Mouse (Mus musculus) heart, embryonic 14.5 days (tissue): ENCODE measurements around the gene Fhdc1. TPM values are rescaled to one million over a fixed set of nuclear protein-coding genes. Genes with fewer than 3 reads are reported as not detected.

Experiments used
- ATAC-seq: fragments of 200-750 bp; cut with Nextera tagmentation; 2 replicates; pipeline ENCODE4 v1.8.0; 2017; ENCODE audit warnings: low read depth, moderate TSS enrichment; ENCODE audit not compliant: insufficient number of reproducible peaks, insufficient read depth, low FRiP score
- H3K27ac ChIP-seq, 2 experiments: fragments of 200-500 bp in 1 of 2; fragments of 300-500 bp in 1 of 2; sonication (generic) in 1 of 2; replicated peaks in 1 of 2; 2 replicates each; pipeline ENCODE4 v1.5.1; 2012 to 2014; ENCODE audit warnings: low read depth in 2 of 2, low read length in 2 of 2, control low read depth in 1 of 2, mild to moderate bottlenecking in 1 of 2, mixed read lengths in 1 of 2; ENCODE audit not compliant: control insufficient read depth in 1 of 2, insufficient read depth in 1 of 2
- H3K27me3 ChIP-seq: fragments of 300-500 bp; sonication (generic); 2 replicates; pipeline ENCODE4 v1.6.1; 2014; ENCODE audit warnings: mild to moderate bottlenecking, low read length, control low read depth; ENCODE audit not compliant: control insufficient read depth, insufficient read depth
- H3K36me3 ChIP-seq: fragments of 300-500 bp; sonication (generic); 2 replicates; pipeline ENCODE4 v1.6.1; 2014; ENCODE audit warnings: mild to moderate bottlenecking, control low read depth, low read length, mixed read lengths; ENCODE audit not compliant: control insufficient read depth, insufficient read depth
- H3K4me1 ChIP-seq, 2 experiments: fragments of 200-500 bp in 1 of 2; fragments of 300-500 bp in 1 of 2; sonication (generic) in 1 of 2; 2 replicates each; pipeline ENCODE4 v1.6.1; 2012 to 2014; ENCODE audit warnings: low read length in 2 of 2, control low read depth in 1 of 2, mixed read lengths in 1 of 2; ENCODE audit not compliant: control insufficient read depth in 2 of 2, insufficient read depth in 2 of 2
- H3K4me2 ChIP-seq: fragments of 300-500 bp; sonication (generic); 2 replicates; pipeline ENCODE4 v1.6.1; 2014; ENCODE audit warnings: mild to moderate bottlenecking, low read length
- H3K4me3 ChIP-seq, 2 experiments: fragments of 200-500 bp in 1 of 2; fragments of 300-500 bp in 1 of 2; sonication (generic) in 1 of 2; 2 replicates each; pipeline ENCODE4 v1.5.1; 2012 to 2014; ENCODE audit warnings: low read length in 2 of 2, mild to moderate bottlenecking in 2 of 2, control low read depth in 1 of 2, low read depth in 1 of 2, moderate library complexity in 1 of 2; ENCODE audit not compliant: control insufficient read depth in 1 of 2, insufficient read depth in 1 of 2
- H3K9ac ChIP-seq: fragments of 300-500 bp; sonication (generic); 2 replicates; pipeline ENCODE4 v1.6.1; 2014; ENCODE audit warnings: mild to moderate bottlenecking, low read length
- H3K9me3 ChIP-seq: fragments of 300-500 bp; sonication (generic); 2 replicates; pipeline ENCODE4 v1.6.1; 2016; ENCODE audit warnings: low read length, control low read depth; ENCODE audit not compliant: control insufficient read depth
- WGBS: fragments of 180-500 bp; shearing (Covaris S2); extraction: QIAGEN DNeasy Blood & Tissue Kit; methylation state at CpG from one replicate; pipeline ENCODE4 v1.1.7; 2014; 5-methylcytosine and 5-hydroxymethylcytosine counted together
- polyA plus RNA-seq: library from polyadenylated mRNA; unstranded; fragments of >200 nt; fragmentation: Nextera tagmentation; extraction: Ambion mirVana; gene quantifications from 2 replicates; pipeline ENCODE4 v1.2.1, GENCODE M21; 2014

The Fhdc1 gene
- polyA plus RNA-seq: 0.68 and 0.80 TPM in 2 replicates

GRCm38 (mm10) chr3:84480006-84480897 is at the start of gene Fhdc1:
Fhdc1 (minus strand) TSS chr3:84480429.
- H3K4me3 ChIP-seq: peak within 1 kb of the TSS; percentile 49 to 66
- peaks cover 54% of the 10 kb centered on the region for H3K27me3 ChIP-seq
- H3K4me1 ChIP-seq: peaks cover 4 to 14% of the 10 kb centered on the region in 2 experiments; a peak in 3 of 4 replicates
- 0 out of 2 replicates have a peak, but pooled peaks have one; percentile 23 for ATAC-seq
- no peaks in the 10 kb centered on the region for H3K9me3 ChIP-seq
- no peak within 1 kb of the TSS for H3K27ac ChIP-seq
- peak within 1 kb of the TSS; percentile 100 for H3K4me2 ChIP-seq
- under 1% methylated on average over 82 of the region's 82 CpGs for WGBS
- H3K9ac ChIP-seq: peak within 1 kb of the TSS; percentile 71
- H3K36me3 ChIP-seq: no peaks in the 10 kb centered on the region

GRCm38 (mm10) chr3:84529021-84529420 is 48.8 kb upstream of the Fhdc1 start:
- Histone ChIP-seq H3K4me2 (no peak overlapping the region), H3K36me3 (peaks cover 45% of the 10 kb centered on the region), H3K27me3 (no peaks in the 10 kb centered on the region), H3K27ac (no peak overlapping the region), H3K4me1 (peaks cover 0 to 12% of the 10 kb centered on the region in 2 experiments; a peak in 2 of 4 replicates), H3K9ac (no peak overlapping the region), H3K9me3 (no peaks in the 10 kb centered on the region), H3K4me3 (no peak overlapping the region)
- no peak for ATAC-seq
- 83% methylated on average over 2 of the region's 2 CpGs for WGBS

- 82% methylated on average over 1 of the region's 1 CpGs for WGBS
- Histone ChIP-seq H3K36me3 (peaks cover 31% of the 10 kb centered on the region), H3K27me3 (no peaks in the 10 kb centered on the region), H3K9ac (no peak overlapping the region), H3K4me3 (no peak overlapping the region), H3K9me3 (no peaks in the 10 kb centered on the region), H3K4me2 (no peak overlapping the region), H3K27ac (no peak overlapping the region), H3K4me1 (peaks cover 0 to 12% of the 10 kb centered on the region in 2 experiments; a peak in 2 of 4 replicates)
- no peak for ATAC-seq
Observed at GRCm38 (mm10) chr3:84524952-84525351, 44.7 kb upstream of the Fhdc1 start.

GRCm38 (mm10) chr3:84516163-84516562 is 35.9 kb upstream of the Fhdc1 start:
- ATAC-seq: no peak
- WGBS: 90% methylated on average over 3 of the region's 3 CpGs
- no peak overlapping the region for H3K9ac ChIP-seq

GRCm38 (mm10) chr3:84512774-84513515 is 32.7 kb upstream of the Fhdc1 start:
- 73% methylated on average over 6 of the region's 6 CpGs for WGBS
- no peak for ATAC-seq

More at GRCm38 (mm10) chr3:84516163-84516562, 35.9 kb upstream of the Fhdc1 start:
- Histone ChIP-seq H3K27me3 (no peaks in the 10 kb centered on the region), H3K4me1 (peaks cover 3 to 9% of the 10 kb centered on the region in 2 experiments; a peak in 3 of 4 replicates), H3K9me3 (no peaks in the 10 kb centered on the region), H3K4me2 (no peak overlapping the region), H3K27ac (no peak overlapping the region), H3K36me3 (peaks cover 38% of the 10 kb centered on the region), H3K4me3 (no peak overlapping the region)

GRCm38 (mm10) chr3:84505193-84505592 is 25.0 kb upstream of the Fhdc1 start:
- peaks cover 21% of the 10 kb centered on the region for H3K36me3 ChIP-seq
- no peaks in the 10 kb centered on the region for H3K4me1 ChIP-seq
- H3K9me3 ChIP-seq: no peaks in the 10 kb centered on the region
- no peak overlapping the region for H3K4me2 ChIP-seq
- no peaks in the 10 kb centered on the region for H3K27me3 ChIP-seq
- H3K4me3 ChIP-seq: no peak overlapping the region
- no peak for ATAC-seq
- H3K27ac ChIP-seq: no peak overlapping the region
- WGBS: 65% methylated on average over 4 of the region's 4 CpGs
- H3K9ac ChIP-seq: no peak overlapping the region

More at GRCm38 (mm10) chr3:84512774-84513515, 32.7 kb upstream of the Fhdc1 start:
- Histone ChIP-seq H3K4me3 (no peak overlapping the region), H3K9ac (no peak overlapping the region), H3K27ac (no peak overlapping the region), H3K27me3 (no peaks in the 10 kb centered on the region), H3K36me3 (peaks cover 31% of the 10 kb centered on the region), H3K4me2 (no peak overlapping the region), H3K4me1 (peaks cover 3 to 9% of the 10 kb centered on the region in 2 experiments; a peak in 3 of 4 replicates), H3K9me3 (no peaks in the 10 kb centered on the region)

- ATAC-seq: no peak
- Histone ChIP-seq H3K27me3 (no peaks in the 10 kb centered on the region), H3K27ac (no peak overlapping the region), H3K36me3 (peaks cover 15% of the 10 kb centered on the region), H3K4me2 (no peak overlapping the region), H3K9me3 (no peaks in the 10 kb centered on the region), H3K4me3 (no peak overlapping the region), H3K4me1 (no peaks in the 10 kb centered on the region), H3K9ac (no peak overlapping the region)
- 92% methylated on average over 8 of the region's 8 CpGs for WGBS
Observed at GRCm38 (mm10) chr3:84504291-84504690, 24.1 kb upstream of the Fhdc1 start.
